Mouse (Mus musculus) ES-Bruce4 (cell line): ENCODE data around the gene Wdr63.

Experiments used
- CTCF ChIP-seq: IDR thresholded peaks from one replicate; pipeline ENCODE4 v1.8.1; 2011; ENCODE audit warnings: low read depth, low read length
- EP300 ChIP-seq: IDR thresholded peaks from 2 replicates; pipeline ENCODE4 v1.6.1; 2011; ENCODE audit warnings: low read depth, low read length; ENCODE audit not compliant: insufficient read depth

DNA sequence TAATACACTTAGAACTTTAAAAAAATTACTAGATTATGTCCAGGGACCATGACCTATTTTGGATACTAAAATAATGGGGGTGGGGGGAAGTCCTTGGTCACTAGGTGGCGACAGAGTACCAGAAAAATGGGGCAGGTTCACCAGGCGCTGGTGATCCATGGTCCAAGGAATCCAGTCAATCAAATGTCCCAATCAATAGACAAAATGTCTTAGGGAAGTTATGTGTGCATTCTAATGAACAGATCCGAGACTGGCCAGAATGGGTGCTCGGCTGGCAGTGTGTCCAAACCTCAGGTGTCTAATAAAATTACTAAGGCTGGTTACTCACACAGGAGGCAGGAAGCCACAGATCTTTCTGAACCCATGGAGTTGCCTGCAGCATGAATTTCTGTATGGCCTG lies 49.7 kb downstream of the Wdr63 start:
- TF ChIP-seq EP300 (no peak), CTCF (peak; percentile 56)
